Mouse (Mus musculus) layer of hippocampus, adult 9-10 months (tissue): ENCODE measurements around the gene Serpinb7.

ENCODE experiments used
- DNase-seq: peaks from one replicate; pipeline ENCODE4 v3.0.0; 2022; ENCODE audit warnings: low spot score

Serpinb7 gene

DNA sequence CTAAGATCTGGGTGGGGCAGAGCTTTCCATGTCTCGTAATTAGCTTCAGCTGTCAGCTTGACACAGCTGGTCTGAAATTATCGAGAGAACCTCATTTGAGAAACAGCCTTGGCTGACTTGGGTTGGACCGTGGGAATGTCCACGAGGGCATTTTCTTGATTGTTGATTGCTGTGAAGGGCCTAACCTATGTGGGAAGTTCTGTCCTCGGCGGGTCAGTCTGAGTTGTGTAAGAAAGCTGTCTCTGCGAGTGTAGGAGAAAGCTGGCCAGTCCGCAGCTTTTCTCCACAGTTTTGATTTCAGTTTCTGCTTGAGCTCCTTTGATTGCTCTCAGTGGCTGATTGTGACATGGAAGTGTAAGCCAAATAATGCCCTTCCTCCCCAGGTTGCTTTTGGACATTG lies 90.1 kb downstream of the Serpinb7 start:
- DNase-seq, result no peak

DNA sequence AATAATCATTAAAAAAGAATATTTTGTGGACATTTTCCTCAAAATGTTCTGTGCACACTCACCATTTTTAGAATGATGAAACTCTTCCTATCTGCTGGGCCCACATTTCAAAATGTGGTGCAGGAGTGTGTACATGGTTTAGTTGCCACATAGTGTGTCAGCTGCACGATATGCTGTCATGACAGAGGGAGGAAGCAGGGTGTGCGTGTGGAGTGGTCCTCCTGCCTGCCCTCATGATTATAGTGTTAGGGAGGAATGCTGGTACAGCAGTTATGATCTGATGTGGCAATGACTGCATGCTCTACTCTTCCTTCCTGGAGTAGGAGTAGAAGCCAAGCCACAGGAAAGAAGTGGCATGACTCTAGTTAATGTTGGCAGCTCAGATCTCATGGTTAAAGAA lies 97.3 kb downstream of the Serpinb7 start:
- DNase-seq, result no peak

GRCm38 (mm10) chr1:107502025-107502424 lies 102.6 kb downstream of the Serpinb7 start:
- DNase-seq, result no peak
